Mouse (Mus musculus): Measurements from ENCODE around the gene Tarsl2. TPM values are rescaled to one million over a fixed set of nuclear protein-coding genes. Genes with fewer than 3 reads are reported as not detected.

Tarsl2 gene
- 10 to 100 TPM; 26.8 to 27.6 TPM for total RNA-seq (2021)
- long read RNA-seq, experiment 1, transcript Tarsl2-201 (19 exons, 3,192 nt): major isoform, 12 of 19 reads
- long read RNA-seq, experiment 1, partial matches to known transcripts: 6 of 19 reads
- long read RNA-seq, experiment 1, other reads (novel, unspliced or antisense): 1 of 19 reads
- long read RNA-seq, experiment 2, transcript Tarsl2-201 (19 exons, 3,192 nt): major isoform, 9 of 18 reads
- long read RNA-seq, experiment 2, partial matches to known transcripts: 8 of 18 reads
- long read RNA-seq, experiment 2, other reads (novel, unspliced or antisense): 1 of 18 reads

- peak; percentile 91 to 93 for DNase-seq
- intact Hi-C loops (cut with DNase I): loop anchor here (5.0 kb wide), 3 partner anchors 187 to 432 kb away; no protein-coding TSS in a partner anchor
Measured at GRCm38 (mm10) chr7:65644643-65645351, at the start of gene Tarsl2. Gene Tarsl2 (plus strand): TSS chr7:65644898.

- intact Hi-C loops (cut with DNase I): no loop called here
Measured at GRCm38 (mm10) chr7:65606124-65606523, 38.6 kb upstream of the Tarsl2 start.

GRCm38 (mm10) chr7:65607003-65607402 lies 37.7 kb upstream of the Tarsl2 start:
- intact Hi-C loops (cut with DNase I): no loop called here
- DNase-seq: no peak

More at GRCm38 (mm10) chr7:65606124-65606523, 38.6 kb upstream of the Tarsl2 start:
- no peak for DNase-seq

- peak in 1 of 2 experiments; percentile 6 for DNase-seq
- intact Hi-C loops (cut with DNase I): no loop called here
Measured at GRCm38 (mm10) chr7:65610171-65610570, 34.5 kb upstream of the Tarsl2 start.

GRCm38 (mm10) chr7:65610673-65611072 lies 34.0 kb upstream of the Tarsl2 start:
- intact Hi-C loops (cut with DNase I): no loop called here
- no peak for DNase-seq

GRCm38 (mm10) chr7:65611298-65611697 lies 33.4 kb upstream of the Tarsl2 start:
- no peak for DNase-seq
- intact Hi-C loops (cut with DNase I): no loop called here

- intact Hi-C loops (cut with DNase I): no loop called here
- no peak for DNase-seq
Measured at GRCm38 (mm10) chr7:65613723-65614122, 31.0 kb upstream of the Tarsl2 start.

GRCm38 (mm10) chr7:65618751-65619150 lies 25.9 kb upstream of the Tarsl2 start:
- intact Hi-C loops (cut with DNase I): no loop called here
- DNase-seq: no peak

GRCm38 (mm10) chr7:65620746-65621145 lies 24.0 kb upstream of the Tarsl2 start:
- intact Hi-C loops (cut with DNase I): no loop called here
- no peak for DNase-seq

GRCm38 (mm10) chr7:65623330-65623729 lies 21.4 kb upstream of the Tarsl2 start:
- intact Hi-C loops (cut with DNase I): no loop called here
- DNase-seq: no peak

- DNase-seq: no peak
- intact Hi-C loops (cut with DNase I): no loop called here
Measured at GRCm38 (mm10) chr7:65625528-65625927, 19.2 kb upstream of the Tarsl2 start.

- intact Hi-C loops (cut with DNase I): loop anchor here (10.0 kb wide), 1 partner anchor 105 kb away; the partner anchor contains the start of gene Tjp1
- DNase-seq: no peak
Measured at GRCm38 (mm10) chr7:65629846-65630245, 14.9 kb upstream of the Tarsl2 start.

- intact Hi-C loops (cut with DNase I): loop anchor here (10.0 kb wide), 1 partner anchor 106 kb away; the partner anchor contains the start of gene Tjp1
- DNase-seq: no peak
Measured at GRCm38 (mm10) chr7:65630661-65631060, 14.0 kb upstream of the Tarsl2 start.

GRCm38 (mm10) chr7:65635831-65636230 lies 8.9 kb upstream of the Tarsl2 start:
- intact Hi-C loops (cut with DNase I): loop anchor here (10.0 kb wide), 1 partner anchor 111 kb away; the partner anchor contains the start of gene Tjp1
- no peak for DNase-seq

- intact Hi-C loops (cut with DNase I): loop anchor here (10.0 kb wide), 1 partner anchor 112 kb away; the partner anchor contains the start of gene Tjp1
- no peak for DNase-seq
Measured at GRCm38 (mm10) chr7:65636356-65636880, 8.3 kb upstream of the Tarsl2 start.

GRCm38 (mm10) chr7:65638170-65638770 lies 6.4 kb upstream of the Tarsl2 start:
- DNase-seq: no peak
- intact Hi-C loops (cut with DNase I): loop anchor here (10.0 kb wide), 1 partner anchor 113 kb away; the partner anchor contains the start of gene Tjp1

GRCm38 (mm10) chr7:65639821-65640382 lies 4.8 kb upstream of the Tarsl2 start:
- no peak for DNase-seq
- intact Hi-C loops (cut with DNase I): loop anchor here (5.0 to 10.0 kb wide), 4 partner anchors 115 to 428 kb away; partner anchors contain the start of gene Tjp1

GRCm38 (mm10) chr7:65640672-65641071 lies 4.0 kb upstream of the Tarsl2 start:
- intact Hi-C loops (cut with DNase I): loop anchor here (5.0 kb wide), 3 partner anchors 183 to 428 kb away; no protein-coding TSS in a partner anchor
- DNase-seq: no peak

GRCm38 (mm10) chr7:65642371-65643304 lies 2.1 kb upstream of the Tarsl2 start:
- DNase-seq: no peak
- intact Hi-C loops (cut with DNase I): loop anchor here (5.0 kb wide), 3 partner anchors 185 to 430 kb away; no protein-coding TSS in a partner anchor

Data from heart, postnatal 14 days (tissue).